Mouse (Mus musculus) kidney, adult 2 months (tissue): ENCODE results near the gene Dlgap1.

Source experiments
- CTCF ChIP-seq: fragments of 200-500 bp; conservative IDR thresholded peaks from 2 replicates; pipeline ENCODE4 v1.5.1; 2011; ENCODE audit warnings: low read depth, mild to moderate bottlenecking, control low read depth, low read length, moderate library complexity, mixed read lengths; ENCODE audit not compliant: insufficient read depth, insufficient read length
- POLR2A ChIP-seq: fragments of 200-500 bp; IDR thresholded peaks from one replicate; pipeline ENCODE4 v1.6.1; 2011; ENCODE audit warnings: low read depth, low read length, control low read depth

GRCm38 (mm10) chr17:70034862-70035261 is 66.0 kb downstream of the Dlgap1 start:
- TF ChIP-seq CTCF (no peak), POLR2A (no peak)
